Mouse (Mus musculus) CH12.LX (cell line): ENCODE results near the gene Bri3. TPM values are rescaled to one million over a fixed set of nuclear protein-coding genes. Genes with fewer than 3 reads are reported as not detected.

Experiments
- polyA plus RNA-seq: library from polyadenylated mRNA; unstranded; fragments of >175 nt; gene quantifications from 2 replicates; pipeline ENCODE4 v1.2.1, GENCODE M21; 2012; ENCODE audit warnings: low read depth; ENCODE audit not compliant: insufficient read length
- total RNA-seq, 2 experiments: library from RNA; depleted of rRNA; stranded (reverse); fragments of 300-350 nt in 1 of 2; fragments of >200 nt in 1 of 2; gene quantifications; 2 replicates each; pipeline ENCODE4 v1.2.3; 2012 to 2014

Bri3 gene
- total and polyA plus RNA-seq, 3 experiments: 9.3 to 41.7 (median 20.3) TPM

Other genes starting within 250 kb of the Bri3 start
- 64.3 and 75.1 TPM in 2 replicates for gene Ccz1, start 229.6 kb upstream of the Bri3 start, total RNA-seq (2012; rRNA removed)
- gene Ccz1, start 229.6 kb upstream of the Bri3 start, total RNA-seq (2014; rRNA removed): 129 and 148 TPM in 2 replicates
- gene Ccz1, start 229.6 kb upstream of the Bri3 start, polyA plus RNA-seq: 85.8 and 91.0 TPM in 2 replicates
- not detected in 2 replicates for gene Ocm, start 217.8 kb upstream of the Bri3 start, total RNA-seq (2012; rRNA removed)
- not detected in 2 replicates for gene Ocm, start 217.8 kb upstream of the Bri3 start, total RNA-seq (2014; rRNA removed)
- gene Ocm, start 217.8 kb upstream of the Bri3 start, polyA plus RNA-seq: not detected in 2 replicates
- gene Lmtk2, start 144.0 kb upstream of the Bri3 start, total RNA-seq (2012; rRNA removed): 9.4 and 10.1 TPM in 2 replicates
- gene Lmtk2, start 144.0 kb upstream of the Bri3 start, total RNA-seq (2014; rRNA removed): 5.7 and 5.9 TPM in 2 replicates
- gene Lmtk2, start 144.0 kb upstream of the Bri3 start, polyA plus RNA-seq: 4.3 and 5.1 TPM in 2 replicates
- gene Bhlha15, start 54.2 kb upstream of the Bri3 start, total RNA-seq (2012; rRNA removed): 6.1 and 9.1 TPM in 2 replicates
- gene Bhlha15, start 54.2 kb upstream of the Bri3 start, total RNA-seq (2014; rRNA removed): 0.90 and 1.00 TPM in 2 replicates
- gene Bhlha15, start 54.2 kb upstream of the Bri3 start, polyA plus RNA-seq: 4.0 TPM in 2 replicates
- gene Tecpr1, start 20.8 kb upstream of the Bri3 start, total RNA-seq (2012; rRNA removed): 5.3 and 6.0 TPM in 2 replicates
- 2.2 and 2.8 TPM in 2 replicates for gene Tecpr1, start 20.8 kb upstream of the Bri3 start, total RNA-seq (2014; rRNA removed)
- gene Tecpr1, start 20.8 kb upstream of the Bri3 start, polyA plus RNA-seq: 5.8 and 6.2 TPM in 2 replicates
- 0.04 TPM in 2 replicates for gene Baiap2l1, start 113.7 kb downstream of the Bri3 start, total RNA-seq (2012; rRNA removed)
- 0.11 and 0.19 TPM in 2 replicates for gene Baiap2l1, start 113.7 kb downstream of the Bri3 start, total RNA-seq (2014; rRNA removed)
- gene Baiap2l1, start 113.7 kb downstream of the Bri3 start, polyA plus RNA-seq: 0.40 and 0.59 TPM in 2 replicates